Mouse (Mus musculus): ENCODE measurements around the gene Klhl35. TPM values are rescaled to one million over a fixed set of nuclear protein-coding genes. Genes with fewer than 3 reads are reported as not detected.

Gene Klhl35
- polyA plus RNA-seq, 1 experiment from 2014 or later: 0.84 TPM

GRCm38 (mm10) chr7:99474836-99475561, 9.2 kb downstream of the Klhl35 start:
- Histone ChIP-seq H3K9me3 (no peaks in the 10 kb centered on the region), H3K9ac (no peak overlapping the region), H3K27me3 (no peaks in the 10 kb centered on the region), H3K4me1 (0 out of 2 replicates have a peak, but pooled peaks cover 4% of the 10 kb centered on the region), H3K4me2 (no peak overlapping the region), H3K36me3 (peaks cover 83% of the 10 kb centered on the region), H3K27ac (no peak overlapping the region), H3K4me3 (no peak overlapping the region)
- 70% methylated on average over 12 of the region's 12 CpGs for WGBS
- ATAC-seq (ENCODE audit: insufficient number of reproducible peaks, insufficient read depth, low FRiP score, low TSS enrichment, low read depth): no peak

- H3K36me3 ChIP-seq: peaks cover 89% of the 10 kb centered on the region
- no peak for ATAC-seq (ENCODE audit: insufficient number of reproducible peaks, insufficient read depth, low FRiP score, low TSS enrichment, low read depth)
- H3K4me2 ChIP-seq: no peak overlapping the region
- no peak overlapping the region for H3K9ac ChIP-seq
- 78% methylated on average over 2 of the region's 2 CpGs for whole genome bisulfite sequencing
- no peaks in the 10 kb centered on the region for H3K27me3 ChIP-seq
- H3K4me3 ChIP-seq: no peak overlapping the region
- H3K9me3 ChIP-seq: no peaks in the 10 kb centered on the region
- peaks cover 9% of the 10 kb centered on the region for H3K4me1 ChIP-seq
- no peak overlapping the region for H3K27ac ChIP-seq
These were observed 9.7 kb downstream of the Klhl35 start for GRCm38 (mm10) chr7:99475562-99475911.

- peaks cover 20% of the 10 kb centered on the region for H3K4me1 ChIP-seq
- no peak for ATAC-seq (ENCODE audit: insufficient number of reproducible peaks, insufficient read depth, low FRiP score, low TSS enrichment, low read depth)
- no peaks in the 10 kb centered on the region for H3K27me3 ChIP-seq
- H3K4me2 ChIP-seq: no peak overlapping the region
- 26% methylated on average over 3 of the region's 3 CpGs for WGBS
- no peak overlapping the region for H3K4me3 ChIP-seq
- H3K9ac ChIP-seq: no peak overlapping the region
- no peak overlapping the region for H3K27ac ChIP-seq
- peaks cover 96% of the 10 kb centered on the region for H3K36me3 ChIP-seq
- no peaks in the 10 kb centered on the region for H3K9me3 ChIP-seq
These were observed 10.8 kb downstream of the Klhl35 start for GRCm38 (mm10) chr7:99476558-99477114.

- H3K4me3 ChIP-seq: no peak overlapping the region
These were observed 11.4 kb downstream of the Klhl35 start for GRCm38 (mm10) chr7:99477235-99477634.

GRCm38 (mm10) chr7:99482637-99483036, 16.8 kb downstream of the Klhl35 start:
- no peaks in the 10 kb centered on the region for H3K9me3 ChIP-seq
- ATAC-seq (ENCODE audit: insufficient number of reproducible peaks, insufficient read depth, low FRiP score, low TSS enrichment, low read depth): no peak
- peaks cover 49% of the 10 kb centered on the region for H3K36me3 ChIP-seq
- peak overlapping the region; percentile 99 for H3K9ac ChIP-seq
- H3K27me3 ChIP-seq: peaks cover 8% of the 10 kb centered on the region; the same call in 1 of the 2 replicates
- WGBS: 2% methylated on average over 6 of the region's 6 CpGs
- H3K4me1 ChIP-seq: peaks cover 32% of the 10 kb centered on the region
- peak overlapping the region; percentile 89; the same call in 1 of the 2 replicates for H3K27ac ChIP-seq
- H3K4me2 ChIP-seq: peak overlapping the region; percentile 93
- H3K4me3 ChIP-seq: peak overlapping the region; percentile 93

More at GRCm38 (mm10) chr7:99477235-99477634, 11.4 kb downstream of the Klhl35 start:
- 86% methylated on average over 5 of the region's 5 CpGs for WGBS
- no peak for ATAC-seq (ENCODE audit: insufficient number of reproducible peaks, insufficient read depth, low FRiP score, low TSS enrichment, low read depth)
- Histone ChIP-seq H3K9ac (no peak overlapping the region), H3K27ac (no peak overlapping the region), H3K9me3 (no peaks in the 10 kb centered on the region), H3K36me3 (peaks cover 96% of the 10 kb centered on the region), H3K27me3 (no peaks in the 10 kb centered on the region), H3K4me2 (no peak overlapping the region), H3K4me1 (peaks cover 25% of the 10 kb centered on the region)

GRCm38 (mm10) chr7:99483271-99483923, 17.6 kb downstream of the Klhl35 start, which contains the start of gene Rps3:
Gene Rps3 (minus strand): TSS chr7:99483738.
- Histone ChIP-seq H3K4me2 (peak within 1 kb of the TSS; percentile 93), H3K4me3 (peak within 1 kb of the TSS; percentile 93), H3K27me3 (peaks cover 8% of the 10 kb centered on the region; the same call in 1 of the 2 replicates), H3K27ac (peak within 1 kb of the TSS; percentile 89), H3K9ac (peak within 1 kb of the TSS; percentile 99), H3K4me1 (peaks cover 32% of the 10 kb centered on the region), H3K9me3 (no peaks in the 10 kb centered on the region), H3K36me3 (peaks cover 42% of the 10 kb centered on the region)
- peak; percentile 90 for ATAC-seq (ENCODE audit: insufficient number of reproducible peaks, insufficient read depth, low FRiP score, low TSS enrichment, low read depth)
- under 1% methylated on average over 45 of the region's 45 CpGs for WGBS

GRCm38 (mm10) chr7:99483924-99484319, 18.1 kb downstream of the Klhl35 start:
- 45% methylated on average over 8 of the region's 8 CpGs for WGBS
- ATAC-seq (ENCODE audit: insufficient number of reproducible peaks, insufficient read depth, low FRiP score, low TSS enrichment, low read depth): no peak
- H3K4me1 ChIP-seq: peaks cover 32% of the 10 kb centered on the region
- H3K36me3 ChIP-seq: peaks cover 36% of the 10 kb centered on the region
- H3K9me3 ChIP-seq: no peaks in the 10 kb centered on the region
- H3K4me2 ChIP-seq: peak overlapping the region; percentile 58
- H3K4me3 ChIP-seq: peak overlapping the region; percentile 93
- H3K27me3 ChIP-seq: peaks cover 8% of the 10 kb centered on the region; the same call in 1 of the 2 replicates
- 0 out of 2 replicates have a peak overlapping the region, but pooled peaks have one; percentile 99 for H3K9ac ChIP-seq
- H3K27ac ChIP-seq: no peak overlapping the region

- no peak for ATAC-seq (ENCODE audit: insufficient number of reproducible peaks, insufficient read depth, low FRiP score, low TSS enrichment, low read depth)
- 93% methylated on average over 1 of the region's 1 CpGs for WGBS
- Histone ChIP-seq H3K27ac (no peak overlapping the region), H3K9me3 (no peaks in the 10 kb centered on the region), H3K4me1 (peaks cover 28% of the 10 kb centered on the region), H3K27me3 (peaks cover 8% of the 10 kb centered on the region; the same call in 1 of the 2 replicates), H3K4me2 (no peak overlapping the region), H3K9ac (no peak overlapping the region), H3K36me3 (peaks cover 29% of the 10 kb centered on the region), H3K4me3 (no peak overlapping the region)
These were observed 18.9 kb downstream of the Klhl35 start for GRCm38 (mm10) chr7:99484679-99485078.

GRCm38 (mm10) chr7:99489708-99490107, 23.9 kb downstream of the Klhl35 start:
- Histone ChIP-seq H3K36me3 (no peaks in the 10 kb centered on the region), H3K4me3 (no peak overlapping the region), H3K9ac (no peak overlapping the region), H3K4me2 (no peak overlapping the region), H3K27me3 (peaks cover 8% of the 10 kb centered on the region; the same call in 1 of the 2 replicates), H3K27ac (no peak overlapping the region), H3K4me1 (no peaks in the 10 kb centered on the region), H3K9me3 (no peaks in the 10 kb centered on the region)
- 76% methylated on average over 5 of the region's 5 CpGs for WGBS
- no peak for ATAC-seq (ENCODE audit: insufficient number of reproducible peaks, insufficient read depth, low FRiP score, low TSS enrichment, low read depth)

GRCm38 (mm10) chr7:99499128-99499527, 33.3 kb downstream of the Klhl35 start:
- 70% methylated on average over 1 of the region's 1 CpGs for WGBS
- Histone ChIP-seq H3K36me3 (no peaks in the 10 kb centered on the region), H3K4me2 (no peak overlapping the region), H3K4me3 (no peak overlapping the region), H3K9me3 (no peaks in the 10 kb centered on the region), H3K9ac (no peak overlapping the region), H3K4me1 (no peaks in the 10 kb centered on the region), H3K27me3 (no peaks in the 10 kb centered on the region), H3K27ac (no peak overlapping the region)
- no peak for ATAC-seq (ENCODE audit: insufficient number of reproducible peaks, insufficient read depth, low FRiP score, low TSS enrichment, low read depth)

- Histone ChIP-seq H3K9me3 (no peaks in the 10 kb centered on the region), H3K9ac (no peak overlapping the region), H3K4me3 (no peak overlapping the region), H3K36me3 (no peaks in the 10 kb centered on the region), H3K27me3 (no peaks in the 10 kb centered on the region), H3K4me2 (no peak overlapping the region), H3K4me1 (no peaks in the 10 kb centered on the region), H3K27ac (no peak overlapping the region)
- 2% methylated on average over 8 of the region's 8 CpGs for WGBS
- ATAC-seq (ENCODE audit: insufficient number of reproducible peaks, insufficient read depth, low FRiP score, low TSS enrichment, low read depth): no peak
These were observed 34.4 kb downstream of the Klhl35 start for GRCm38 (mm10) chr7:99500201-99500600.
